Mouse (Mus musculus): ENCODE measurements around the gene Olfr9. TPM values are rescaled to one million over a fixed set of nuclear protein-coding genes. Genes with fewer than 3 reads are reported as not detected.
"Not testable (repeated sequence)": the region's sequence is repeated elsewhere in the genome, so short reads cannot be mapped to it uniquely, and the experiment has no call there.

The Olfr9 gene
- polyA plus RNA-seq (2016; fragmentation: Nextera tagmentation; extraction: Ambion mirVana), result not detected in 2 replicates

GRCm38 (mm10) chr10:128989131-128989530 is at the start of gene Olfr9:
Gene Olfr9, plus strand, starts transcription at chr10:128989431.
- not testable (repeated sequence) for DNase-seq (ENCODE audit: low spot score); H3K4me3 ChIP-seq; H3K4me1 ChIP-seq; H3K36me3 ChIP-seq; H3K27me3 ChIP-seq (ENCODE audit: low read depth, poor library complexity, severe bottlenecking); H3K9me3 ChIP-seq (replicated peaks); H3K27ac ChIP-seq
- WGBS, result 28% methylated on average over 1 of the region's 1 CpGs

- no peak overlapping the region for H3K27ac ChIP-seq
- no peak overlapping the region for H3K4me3 ChIP-seq
- H3K27me3 ChIP-seq (ENCODE audit: low read depth, poor library complexity, severe bottlenecking), result peaks cover 20% of the 10 kb centered on the region
- 88% methylated on average over 10 of the region's 10 CpGs for WGBS
- H3K36me3 ChIP-seq, result no peaks in the 10 kb centered on the region
- DNase-seq (ENCODE audit: low spot score), result no peak
- H3K9me3 ChIP-seq (replicated peaks), result no peaks in the 10 kb centered on the region
- no peaks in the 10 kb centered on the region for H3K4me1 ChIP-seq
Observed at GRCm38 (mm10) chr10:128940475-128941061, 48.7 kb upstream of the Olfr9 start.

- H3K4me3 ChIP-seq, result no peak overlapping the region
- no peaks in the 10 kb centered on the region for H3K9me3 ChIP-seq (replicated peaks)
- H3K27ac ChIP-seq, result no peak overlapping the region
- WGBS, result 20% methylated on average over 3 of the region's 3 CpGs
- no peaks in the 10 kb centered on the region for H3K36me3 ChIP-seq
- DNase-seq (ENCODE audit: low spot score), result no peak
- H3K4me1 ChIP-seq, result no peaks in the 10 kb centered on the region
- 0 out of 2 replicates have a peak, but pooled peaks cover 4% of the 10 kb centered on the region for H3K27me3 ChIP-seq (ENCODE audit: low read depth, poor library complexity, severe bottlenecking)
Observed at GRCm38 (mm10) chr10:128945675-128946074, 43.6 kb upstream of the Olfr9 start.

GRCm38 (mm10) chr10:128947496-128947895 is 41.7 kb upstream of the Olfr9 start:
- Histone ChIP-seq H3K36me3 (no peaks in the 10 kb centered on the region), H3K9me3 (replicated peaks) (no peaks in the 10 kb centered on the region), H3K27ac (no peak overlapping the region), H3K4me3 (no peak overlapping the region), H3K27me3 (ENCODE audit: low read depth, poor library complexity, severe bottlenecking) (0 out of 2 replicates have a peak, but pooled peaks cover 4% of the 10 kb centered on the region), H3K4me1 (no peaks in the 10 kb centered on the region)
- DNase-seq (ENCODE audit: low spot score), result no peak
- 89% methylated on average over 4 of the region's 4 CpGs for WGBS

GRCm38 (mm10) chr10:128950208-128950887 is 38.9 kb upstream of the Olfr9 start:
- H3K4me1 ChIP-seq, result no peaks in the 10 kb centered on the region
- H3K4me3 ChIP-seq, result no peak overlapping the region
- no peak overlapping the region for H3K27ac ChIP-seq
- no peaks in the 10 kb centered on the region for H3K36me3 ChIP-seq
- DNase-seq (ENCODE audit: low spot score), result no peak
- H3K27me3 ChIP-seq (ENCODE audit: low read depth, poor library complexity, severe bottlenecking), result 0 out of 2 replicates have a peak, but pooled peaks cover 4% of the 10 kb centered on the region
- no peaks in the 10 kb centered on the region for H3K9me3 ChIP-seq (replicated peaks)
- 70% methylated on average over 16 of the region's 16 CpGs for WGBS

GRCm38 (mm10) chr10:128958340-128958739 is 30.9 kb upstream of the Olfr9 start:
- H3K27ac ChIP-seq, result no peak overlapping the region
- no peaks in the 10 kb centered on the region for H3K27me3 ChIP-seq (ENCODE audit: low read depth, poor library complexity, severe bottlenecking)
- H3K9me3 ChIP-seq (replicated peaks), result no peaks in the 10 kb centered on the region
- 80% methylated on average over 10 of the region's 10 CpGs for WGBS
- H3K4me3 ChIP-seq, result no peak overlapping the region
- H3K4me1 ChIP-seq, result no peaks in the 10 kb centered on the region
- no peak for DNase-seq (ENCODE audit: low spot score)
- no peaks in the 10 kb centered on the region for H3K36me3 ChIP-seq

- Histone ChIP-seq H3K36me3 (no peaks in the 10 kb centered on the region), H3K27ac (no peak overlapping the region), H3K9me3 (replicated peaks) (no peaks in the 10 kb centered on the region), H3K27me3 (ENCODE audit: low read depth, poor library complexity, severe bottlenecking) (no peaks in the 10 kb centered on the region), H3K4me3 (no peak overlapping the region), H3K4me1 (no peaks in the 10 kb centered on the region)
- 78% methylated on average over 4 of the region's 4 CpGs for WGBS
- no peak for DNase-seq (ENCODE audit: low spot score)
Observed at GRCm38 (mm10) chr10:128960142-128960541, 29.1 kb upstream of the Olfr9 start.

GRCm38 (mm10) chr10:128960590-128961584 is 28.3 kb upstream of the Olfr9 start, which contains the start of gene Mettl7b:
Gene Mettl7b, minus strand, starts transcription at chr10:128960988.
- Histone ChIP-seq H3K36me3 (no peaks in the 10 kb centered on the region), H3K27me3 (ENCODE audit: low read depth, poor library complexity, severe bottlenecking) (no peaks in the 10 kb centered on the region)
- WGBS, result 90% methylated on average over 12 of the region's 12 CpGs

GRCm38 (mm10) chr10:128964961-128965360 is 24.3 kb upstream of the Olfr9 start:
- Histone ChIP-seq H3K4me1 (no peaks in the 10 kb centered on the region), H3K4me3 (no peak overlapping the region), H3K27ac (no peak overlapping the region), H3K36me3 (no peaks in the 10 kb centered on the region), H3K27me3 (ENCODE audit: low read depth, poor library complexity, severe bottlenecking) (no peaks in the 10 kb centered on the region), H3K9me3 (replicated peaks) (no peaks in the 10 kb centered on the region)
- WGBS, result 80% methylated on average over 2 of the region's 2 CpGs
- DNase-seq (ENCODE audit: low spot score), result no peak

More at GRCm38 (mm10) chr10:128960590-128961584, 28.3 kb upstream of the Olfr9 start, which contains the start of gene Mettl7b:
- no peak for DNase-seq (ENCODE audit: low spot score)
- H3K9me3 ChIP-seq (replicated peaks), result no peaks in the 10 kb centered on the region
- H3K4me1 ChIP-seq, result no peaks in the 10 kb centered on the region
- H3K4me3 ChIP-seq, result no peak within 1 kb of the TSS
- no peak within 1 kb of the TSS for H3K27ac ChIP-seq

- Histone ChIP-seq H3K27ac (no peak overlapping the region), H3K9me3 (replicated peaks) (no peaks in the 10 kb centered on the region), H3K36me3 (no peaks in the 10 kb centered on the region), H3K27me3 (ENCODE audit: low read depth, poor library complexity, severe bottlenecking) (no peaks in the 10 kb centered on the region), H3K4me1 (no peaks in the 10 kb centered on the region), H3K4me3 (no peak overlapping the region)
- 92% methylated on average over 6 of the region's 6 CpGs for WGBS
- no peak for DNase-seq (ENCODE audit: low spot score)
Observed at GRCm38 (mm10) chr10:128965871-128966270, 23.4 kb upstream of the Olfr9 start.

- no peaks in the 10 kb centered on the region for H3K9me3 ChIP-seq (replicated peaks)
- no peak overlapping the region for H3K27ac ChIP-seq
- H3K4me3 ChIP-seq, result no peak overlapping the region
- no peaks in the 10 kb centered on the region for H3K27me3 ChIP-seq (ENCODE audit: low read depth, poor library complexity, severe bottlenecking)
- H3K4me1 ChIP-seq, result no peaks in the 10 kb centered on the region
- H3K36me3 ChIP-seq, result no peaks in the 10 kb centered on the region
- WGBS, result 68% methylated on average over 1 of the region's 1 CpGs
- DNase-seq (ENCODE audit: low spot score), result no peak
Observed at GRCm38 (mm10) chr10:128968341-128968749, 20.9 kb upstream of the Olfr9 start.

- 39% methylated on average over 1 of the region's 1 CpGs for WGBS
- no peaks in the 10 kb centered on the region for H3K9me3 ChIP-seq (replicated peaks)
- H3K36me3 ChIP-seq, result no peaks in the 10 kb centered on the region
- no peaks in the 10 kb centered on the region for H3K27me3 ChIP-seq (ENCODE audit: low read depth, poor library complexity, severe bottlenecking)
- DNase-seq (ENCODE audit: low spot score), result no peak
- no peak overlapping the region for H3K4me3 ChIP-seq
- H3K4me1 ChIP-seq, result no peaks in the 10 kb centered on the region
- H3K27ac ChIP-seq, result no peak overlapping the region
Observed at GRCm38 (mm10) chr10:128970740-128971250, 18.4 kb upstream of the Olfr9 start.
